Mouse (Mus musculus): ENCODE measurements around the gene Vps18.

- no peak for TF ChIP-seq POLR2A (IDR thresholded peaks at IDR 0.05; ENCODE audit: insufficient read depth, low read depth, low read length)
- no peak for TF ChIP-seq CTCF (IDR thresholded peaks at IDR 0.05)
- no peak for TF ChIP-seq EP300 (IDR thresholded peaks at IDR 0.05; ENCODE audit: insufficient read depth, low read depth, low read length)
Observed at GRCm38 (mm10) chr2:119328546-119328945, 40.0 kb downstream of the Vps18 start.

All from heart, adult 2 months (tissue).